Mouse (Mus musculus): ENCODE measurements around the gene Pakap.

Gene Pakap

DNA sequence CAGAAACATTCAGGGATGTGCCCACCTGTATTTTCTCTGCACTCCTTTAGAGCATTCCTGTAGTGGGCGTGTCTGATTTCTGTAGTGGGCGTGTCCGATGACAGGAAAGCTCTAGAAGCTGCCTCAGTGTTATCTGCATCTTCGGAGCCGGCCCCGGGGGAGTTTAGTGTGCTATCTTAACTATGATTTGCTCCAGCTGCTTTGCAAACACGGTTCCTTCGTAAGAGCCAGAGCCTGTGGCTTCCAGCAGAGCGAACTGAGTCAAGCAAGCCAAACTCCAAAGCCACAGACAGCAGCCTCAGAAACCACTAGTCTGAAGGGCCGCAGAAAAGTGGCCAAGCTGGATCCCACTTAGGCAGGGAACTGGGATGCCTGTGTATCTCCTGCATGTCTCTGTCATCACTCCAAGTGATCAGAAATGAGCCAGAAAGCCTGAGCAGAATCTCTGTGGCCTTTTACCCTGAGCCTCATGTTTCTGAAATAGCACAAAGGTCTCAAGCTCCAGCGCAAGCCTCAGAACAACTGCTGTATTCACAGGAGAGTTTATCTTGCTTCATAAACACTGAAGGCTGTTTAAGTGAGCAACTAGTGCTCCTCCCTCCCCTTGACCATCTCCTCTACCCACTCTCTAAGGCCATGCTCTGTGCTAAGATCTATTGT, 205.0 kb downstream of the Pakap start:
- DNase-seq = no peak

GRCm38 (mm10) chr4:57774517-57774916, 206.5 kb downstream of the Pakap start:
- DNase-seq = no peak

- DNase-seq = no peak
Observed at GRCm38 (mm10) chr4:57775582-57775981, 207.6 kb downstream of the Pakap start.

DNA sequence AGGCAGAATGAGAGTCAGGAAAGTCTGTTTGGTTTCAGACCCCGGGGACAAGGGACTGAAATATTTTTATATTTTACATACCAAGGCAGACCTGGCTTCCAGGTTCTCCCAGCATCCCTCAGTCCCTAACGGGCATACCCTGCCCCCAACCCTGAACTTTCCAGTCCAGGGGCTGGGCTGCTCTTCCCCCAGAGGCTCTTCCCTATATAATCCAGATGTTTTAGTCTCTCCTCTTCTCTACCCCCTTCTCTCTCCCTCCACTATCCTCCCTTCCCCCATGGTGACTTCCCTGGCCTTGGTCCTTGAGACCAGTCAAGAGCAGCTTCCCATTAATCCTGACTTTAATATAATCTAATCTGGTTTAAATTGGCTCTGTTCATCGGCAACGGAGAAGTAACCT, 212.4 kb downstream of the Pakap start:
- no peak for DNase-seq

DNA sequence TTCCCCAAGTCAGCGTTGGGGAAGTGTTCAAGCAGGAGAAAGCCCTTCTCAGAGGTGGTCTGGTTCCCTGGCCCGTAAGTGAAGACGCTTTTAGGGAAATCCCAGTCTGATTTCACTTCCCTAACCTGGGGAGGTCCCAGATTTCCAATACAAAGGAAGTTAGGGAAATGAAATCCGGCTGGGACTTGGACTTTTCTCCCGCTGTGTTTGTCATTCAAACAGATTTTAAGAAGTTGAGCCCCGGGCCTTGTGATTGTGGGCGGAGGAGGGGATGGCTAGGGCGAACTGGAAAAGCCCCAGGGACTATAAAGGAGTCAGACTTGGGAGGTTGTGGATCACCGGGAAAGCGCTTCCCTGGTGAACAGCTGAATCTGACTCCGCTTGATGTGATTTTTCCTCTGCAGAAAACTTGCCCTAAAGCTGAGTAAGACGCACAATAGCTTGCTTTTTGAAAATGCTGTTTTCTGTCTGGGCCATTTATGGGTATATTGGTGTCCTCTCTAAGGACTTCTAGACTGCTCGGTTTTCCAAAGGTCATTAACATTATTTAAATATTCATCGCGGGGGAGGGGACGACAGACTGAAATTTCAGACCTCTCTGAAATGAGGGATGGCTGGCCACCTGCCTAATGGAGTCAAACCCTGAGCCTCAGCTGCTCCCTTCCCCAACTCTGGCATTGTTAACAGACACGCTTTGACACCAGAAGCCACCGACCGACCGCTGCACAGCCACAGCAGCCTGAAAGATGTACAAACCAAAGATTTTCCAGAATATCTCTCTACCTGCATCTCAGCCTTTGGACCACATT, 213.1 kb downstream of the Pakap start:
- DNase-seq = no peak

DNA sequence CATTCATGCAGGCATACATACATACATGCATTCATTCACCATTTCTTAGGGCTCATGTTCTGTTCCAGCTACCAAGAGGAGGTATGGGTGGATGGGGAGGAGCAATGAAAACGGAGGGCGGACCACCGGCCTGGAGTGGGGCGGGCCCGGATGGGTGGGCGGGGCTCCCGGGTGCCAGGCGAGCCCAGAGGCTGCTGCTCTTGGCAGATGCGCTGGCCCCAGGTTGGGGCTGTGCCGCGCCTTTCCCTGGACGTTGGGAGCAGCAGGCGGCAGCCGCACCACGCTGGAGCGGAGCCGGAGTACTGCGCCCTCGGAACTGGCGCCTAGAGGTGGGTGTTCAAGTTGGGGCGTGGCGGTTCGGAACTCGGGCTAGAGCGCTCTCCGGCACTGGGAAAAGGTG, 214.0 kb downstream of the Pakap start:
- no peak for DNase-seq

DNA sequence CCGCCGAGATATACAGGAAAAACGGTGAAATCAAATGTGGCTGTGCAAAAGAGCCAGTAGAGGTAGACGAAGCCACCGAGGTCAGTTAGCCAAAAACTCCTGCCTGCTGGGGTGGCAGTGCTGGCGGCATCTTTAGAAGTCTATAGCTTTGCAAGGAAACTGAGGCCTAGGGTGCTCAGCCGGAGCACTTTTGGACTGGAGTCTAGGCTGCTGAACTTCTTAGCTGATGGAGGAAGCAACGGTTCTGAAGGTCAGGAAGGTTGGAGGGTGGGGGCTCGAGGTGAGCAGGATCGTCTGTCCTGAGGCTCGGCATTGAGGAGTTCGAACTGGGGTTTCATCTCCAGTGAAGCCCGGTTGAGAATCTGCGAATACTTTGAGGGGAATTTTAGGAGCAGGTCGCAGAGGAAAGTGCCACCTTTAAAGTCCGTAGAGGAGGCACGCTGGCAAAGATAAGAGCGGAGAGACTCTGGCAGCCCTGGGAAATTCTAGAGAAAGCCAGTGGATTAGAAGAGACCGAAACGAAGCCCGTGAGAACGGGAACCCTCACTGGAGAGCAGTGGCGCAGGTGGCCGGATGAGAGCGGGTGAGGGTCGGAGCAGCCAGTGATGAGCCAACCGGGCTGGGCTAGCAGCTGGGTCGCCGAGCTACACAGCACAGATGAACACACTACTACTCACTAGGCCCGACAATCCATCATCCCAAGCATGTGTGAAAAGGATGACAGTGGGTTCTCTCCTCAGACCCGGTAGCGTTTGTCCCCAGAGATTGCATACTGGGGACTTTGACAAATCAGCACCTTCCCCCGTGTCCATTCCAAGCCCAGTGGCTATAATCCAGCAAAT, 214.8 kb downstream of the Pakap start:
- DNase-seq = no peak

DNA sequence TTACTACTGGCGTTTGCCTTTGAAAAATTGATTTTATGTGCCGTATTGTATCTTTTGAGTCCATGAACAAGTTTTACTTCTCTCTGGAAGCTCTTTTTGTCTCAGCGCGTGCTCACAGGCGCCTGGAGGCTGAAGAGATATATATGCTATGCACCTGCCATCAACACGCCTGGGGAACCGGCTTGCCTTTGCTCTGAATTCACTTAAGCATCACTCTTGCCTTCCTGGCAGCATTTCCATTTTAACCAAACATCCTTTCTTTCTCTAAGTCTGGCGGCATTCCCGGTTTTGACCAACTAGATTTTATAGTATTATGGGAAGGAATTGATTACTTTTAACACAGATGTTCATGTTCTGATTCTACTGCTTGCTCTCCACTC, 215.4 kb downstream of the Pakap start:
- DNase-seq = no peak

GRCm38 (mm10) chr4:57783853-57784600, 216.0 kb downstream of the Pakap start:
- DNase-seq = no peak

DNA sequence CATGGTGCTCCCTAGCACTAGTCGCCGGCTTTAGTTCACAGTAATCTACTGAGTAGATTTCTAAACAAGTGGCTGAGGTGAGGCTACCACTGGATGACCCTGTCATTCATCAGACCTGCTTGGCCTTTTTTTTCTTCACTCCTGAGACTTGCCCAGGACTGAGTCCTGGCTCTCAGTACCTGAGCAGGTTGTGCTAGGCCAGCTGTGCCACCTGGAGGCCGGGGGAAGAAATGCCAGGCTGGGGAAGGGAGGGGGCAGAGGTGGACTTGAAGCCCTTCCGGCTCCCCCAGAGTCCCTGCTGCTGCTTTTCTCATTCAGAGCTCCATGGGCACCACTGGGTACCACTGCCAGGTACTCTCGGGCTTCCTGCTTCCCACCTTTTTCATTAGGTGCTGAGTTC, 220.7 kb downstream of the Pakap start:
- DNase-seq = no peak

DNA sequence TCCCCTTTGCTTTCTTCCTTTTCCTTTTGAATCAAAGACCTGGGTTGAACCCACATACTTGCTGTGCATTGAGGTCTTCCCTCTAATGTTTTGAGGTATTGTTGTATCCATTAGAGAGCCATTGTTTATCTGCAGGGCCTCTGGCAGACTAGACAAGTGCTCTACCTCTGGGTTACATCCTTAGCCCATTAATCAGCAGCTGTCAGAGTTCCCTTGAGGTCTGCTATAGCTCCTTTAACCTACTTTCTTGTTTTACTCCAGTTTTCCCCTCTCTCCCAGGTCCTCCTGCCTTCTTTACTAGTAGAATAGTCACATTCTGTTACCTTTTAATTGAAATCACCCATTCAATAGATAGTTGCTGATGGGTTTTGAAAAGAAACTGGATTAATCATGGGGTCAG, 221.1 kb downstream of the Pakap start:
- DNase-seq = no peak

- DNase-seq = no peak
Observed at GRCm38 (mm10) chr4:57793989-57794388, 226.0 kb downstream of the Pakap start.

DNA sequence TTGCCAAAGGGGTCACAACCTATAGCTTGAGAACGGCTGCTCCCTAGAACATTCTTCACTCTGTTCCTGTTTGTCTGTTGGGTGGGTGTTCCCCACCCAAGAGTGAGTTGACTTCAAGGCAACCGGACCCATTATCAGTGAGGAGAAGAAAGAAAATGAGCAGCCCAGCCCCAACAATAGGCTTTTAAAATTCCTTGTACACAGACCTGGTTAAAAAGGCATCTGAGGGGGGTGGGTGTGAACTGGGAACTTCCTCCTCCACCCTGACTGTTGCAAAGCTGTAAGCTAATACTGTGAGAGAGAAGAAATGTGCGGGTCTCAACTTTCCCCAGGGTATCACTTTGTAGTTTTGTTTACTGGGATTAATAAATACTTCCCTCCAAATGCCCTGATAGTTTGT, 226.6 kb downstream of the Pakap start:
- DNase-seq = no peak

DNA sequence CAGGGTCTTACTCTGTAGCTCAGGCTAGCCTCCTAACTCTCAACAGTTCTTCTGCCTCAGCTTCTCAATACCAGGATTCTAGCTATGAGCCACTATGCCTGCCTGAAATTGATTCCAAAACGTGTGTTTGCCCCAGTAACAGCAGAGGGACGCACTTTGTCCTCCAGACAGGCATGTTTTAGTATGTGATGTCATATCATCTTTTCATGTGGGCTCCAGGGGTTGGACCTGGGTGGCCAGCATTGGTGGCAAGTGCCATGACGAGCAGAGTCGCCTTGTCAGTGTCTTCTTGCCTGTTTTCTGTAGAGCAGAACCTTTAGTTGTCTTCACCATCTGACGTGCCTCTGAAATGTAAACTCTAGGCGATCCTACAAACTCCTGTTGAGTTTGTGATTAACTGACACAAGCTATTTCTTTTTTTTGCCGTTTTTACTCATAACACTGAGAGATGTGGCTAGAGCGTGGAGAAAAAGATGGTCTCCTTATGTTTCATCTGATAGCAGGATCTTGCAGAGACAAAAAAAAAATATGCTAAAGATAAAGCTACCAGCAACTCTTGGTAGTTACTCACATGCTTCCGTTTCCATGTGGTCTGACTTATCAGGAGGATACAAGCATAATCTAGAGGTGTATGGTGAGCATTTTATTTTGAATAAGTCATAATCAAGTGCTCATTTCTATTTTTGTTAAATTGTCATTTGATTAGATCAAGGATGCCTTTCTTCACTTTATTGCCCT, 229.7 kb downstream of the Pakap start:
- DNase-seq = no peak

- DNase-seq = no peak
Observed at GRCm38 (mm10) chr4:57798286-57799018, 230.5 kb downstream of the Pakap start.

DNA sequence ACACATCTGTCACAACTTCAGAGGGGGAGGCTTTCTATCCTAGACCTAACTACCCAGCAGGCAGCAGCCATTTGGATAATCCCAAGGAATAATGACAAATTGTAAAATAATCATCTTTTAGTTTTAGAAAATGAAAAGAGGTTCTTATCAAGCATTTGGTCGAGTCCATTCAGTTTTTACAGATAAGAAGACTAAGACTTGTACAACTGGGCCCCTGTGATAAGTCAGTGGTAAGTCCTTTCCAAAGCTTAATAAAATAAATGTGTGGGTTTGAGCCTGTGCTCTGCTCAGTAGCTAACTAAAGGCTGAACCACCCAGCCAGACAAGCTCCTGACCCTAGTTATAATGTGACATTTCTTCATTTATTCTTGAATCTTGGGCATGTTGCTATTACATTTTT, 231.3 kb downstream of the Pakap start:
- DNase-seq = no peak

GRCm38 (mm10) chr4:57801239-57801638, 233.3 kb downstream of the Pakap start:
- DNase-seq = no peak

GRCm38 (mm10) chr4:57801986-57802385, 234.0 kb downstream of the Pakap start:
- no peak for DNase-seq

DNA sequence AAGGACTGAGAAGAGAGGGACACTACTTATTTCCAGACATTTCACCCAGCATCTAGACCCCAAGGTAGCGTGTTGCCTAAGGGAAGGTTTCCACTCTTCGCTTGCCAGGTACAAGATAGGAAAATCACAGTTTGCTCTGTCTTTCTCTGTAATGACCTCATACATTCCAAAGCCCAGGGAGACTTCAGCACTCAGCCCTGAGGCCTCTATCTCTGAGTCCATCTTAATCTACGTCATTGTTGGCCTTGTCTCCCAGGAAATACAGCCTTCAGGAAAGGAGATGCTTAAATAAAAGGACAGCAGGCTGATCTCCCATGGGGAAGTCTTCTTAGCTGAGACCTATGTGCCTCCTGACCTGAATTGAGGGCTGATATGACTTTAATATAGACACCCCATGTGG, 234.4 kb downstream of the Pakap start:
- DNase-seq = no peak

- no peak for DNase-seq
Observed at GRCm38 (mm10) chr4:57804902-57805301, 236.9 kb downstream of the Pakap start.

- no peak for DNase-seq
Observed at GRCm38 (mm10) chr4:57809449-57809848, 241.5 kb downstream of the Pakap start.

DNA sequence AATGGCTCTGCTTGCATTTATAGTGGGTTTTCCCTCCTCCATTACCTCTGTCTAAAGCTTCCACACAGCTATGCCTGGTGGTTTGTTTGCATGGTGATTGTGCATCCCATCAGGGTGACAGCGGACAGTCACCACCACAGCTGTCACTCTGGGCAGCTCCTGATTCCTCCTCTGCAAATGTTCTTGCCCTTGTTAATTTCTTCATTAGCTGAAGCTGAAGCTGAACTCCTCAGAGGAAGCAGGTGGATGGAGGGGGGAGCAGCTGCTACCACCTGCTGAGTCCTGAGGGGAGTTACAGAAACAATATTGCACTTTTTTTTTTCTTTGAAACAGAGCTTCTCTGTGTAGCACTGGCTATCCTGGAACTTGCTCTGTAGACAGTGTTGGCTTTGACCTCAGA, 244.1 kb downstream of the Pakap start:
- DNase-seq = no peak
